Mouse (Mus musculus): ENCODE measurements around the gene Gm11020.
"Not testable (repeated sequence)": the region's sequence is repeated elsewhere in the genome, so short reads cannot be mapped to it uniquely, and the experiment has no call there.

DNA sequence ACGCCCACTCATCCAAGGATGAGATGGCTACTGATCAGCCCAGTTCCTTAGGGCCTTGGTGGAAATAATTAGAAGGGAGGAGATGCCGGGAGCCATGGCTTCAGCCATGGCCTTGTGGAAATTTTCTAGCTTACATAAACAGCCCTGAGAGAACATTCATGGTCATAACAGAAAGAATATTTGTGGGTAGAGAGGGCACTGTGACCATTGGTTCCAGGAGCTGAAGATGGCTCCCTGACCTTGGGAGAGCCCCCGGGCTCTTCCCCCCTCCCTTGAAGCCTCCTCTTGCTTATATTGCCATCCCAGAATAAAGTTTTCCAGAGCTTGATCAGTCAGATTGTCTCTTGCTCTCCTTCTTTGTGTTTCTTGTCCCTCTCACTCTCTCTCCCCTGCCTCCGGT, 18.8 kb upstream of the Gm11020 start:
- TF ChIP-seq EP300 (IDR thresholded peaks at IDR 0.05; ENCODE audit: insufficient read depth, low read depth, low read length); CTCF (IDR thresholded peaks at IDR 0.05); POLR2A (IDR thresholded peaks at IDR 0.05; ENCODE audit: insufficient read depth, low read depth, low read length): not testable (repeated sequence)
